Mouse (Mus musculus) midbrain, embryonic 11.5 days (tissue): ENCODE data around the gene L3mbtl4. TPM values are rescaled to one million over a fixed set of nuclear protein-coding genes. Genes with fewer than 3 reads are reported as not detected.

Experiments
- ATAC-seq: fragments of 200-750 bp; cut with Nextera tagmentation; 2 replicates; pipeline ENCODE4 v1.8.0; 2017; ENCODE audit warnings: moderate TSS enrichment, moderate library complexity; ENCODE audit not compliant: low FRiP score
- DNase-seq: peaks from one replicate; pipeline ENCODE4 v3.0.0; 2015; ENCODE audit warnings: low spot score; ENCODE audit errors: missing footprints
- H3K27ac ChIP-seq: fragments of 300-500 bp; sonication (generic); 2 replicates; pipeline ENCODE4 v1.5.1; 2014; ENCODE audit warnings: low read depth, low read length
- H3K27me3 ChIP-seq: fragments of 300-500 bp; sonication (generic); 2 replicates; pipeline ENCODE4 v1.6.1; 2014; ENCODE audit warnings: mild to moderate bottlenecking, low read length, moderate library complexity, mixed read lengths; ENCODE audit not compliant: control insufficient read depth, insufficient read depth
- H3K36me3 ChIP-seq: fragments of 300-500 bp; sonication (generic); 2 replicates; pipeline ENCODE4 v1.6.1; 2014; ENCODE audit warnings: mild to moderate bottlenecking, low read length, moderate library complexity, mixed read lengths; ENCODE audit not compliant: control insufficient read depth, insufficient read depth
- H3K4me1 ChIP-seq: fragments of 300-500 bp; sonication (generic); 2 replicates; pipeline ENCODE4 v1.6.1; 2014; ENCODE audit warnings: low read length; ENCODE audit not compliant: control insufficient read depth, insufficient read depth
- H3K4me2 ChIP-seq: fragments of 300-500 bp; sonication (generic); 2 replicates; pipeline ENCODE4 v1.6.1; 2014; ENCODE audit warnings: mild to moderate bottlenecking, moderate library complexity
- H3K4me3 ChIP-seq: fragments of 300-500 bp; sonication (generic); 2 replicates; pipeline ENCODE4 v1.5.1; 2014; ENCODE audit warnings: low read depth, low read length
- H3K9ac ChIP-seq: fragments of 300-500 bp; sonication (generic); 2 replicates; pipeline ENCODE4 v1.6.1; 2014; ENCODE audit warnings: low read length
- H3K9me3 ChIP-seq: fragments of 300-500 bp; sonication (generic); 2 replicates; pipeline ENCODE4 v1.6.1; 2016; ENCODE audit warnings: low read length; ENCODE audit not compliant: control insufficient read depth
- WGBS: fragments of 180-500 bp; shearing (Covaris S2); extraction: QIAGEN DNeasy Blood & Tissue Kit; methylation state at CpG from one replicate; pipeline ENCODE4 v1.1.7; 2014; 5-methylcytosine and 5-hydroxymethylcytosine counted together
- polyA plus RNA-seq: library from polyadenylated mRNA; unstranded; fragments of >200 nt; fragmentation: Nextera tagmentation; extraction: Ambion mirVana; gene quantifications from 2 replicates; pipeline ENCODE4 v1.2.1, GENCODE M21; 2014

The L3mbtl4 gene
- polyA plus RNA-seq, 1 experiment from 2014 or later, result 0.11 TPM

DNA sequence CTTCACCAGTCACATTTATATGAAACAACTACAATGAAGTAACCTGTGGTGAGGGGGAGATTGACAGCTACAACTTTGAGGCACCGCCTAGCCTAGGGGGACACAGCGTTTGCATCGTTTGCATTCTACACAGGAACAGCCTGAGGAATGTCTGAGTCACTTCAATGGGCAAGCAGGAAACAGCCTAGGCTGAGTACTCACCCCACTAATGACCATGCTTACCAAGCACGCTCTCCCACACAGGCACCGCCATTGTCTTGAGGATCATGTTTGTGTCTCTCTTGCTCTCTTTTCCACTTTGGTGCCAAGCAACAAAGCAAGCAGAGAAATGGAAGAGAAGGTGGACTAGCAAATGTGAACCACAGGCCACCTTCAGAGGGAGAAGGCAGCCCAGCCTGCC lies 484.8 kb downstream of the L3mbtl4 start:
- no peaks in the 10 kb centered on the region for H3K9me3 ChIP-seq
- H3K36me3 ChIP-seq, result no peaks in the 10 kb centered on the region
- no peak overlapping the region for H3K9ac ChIP-seq
- ATAC-seq (no peak), DNase-seq (no peak)
- H3K4me1 ChIP-seq, result no peaks in the 10 kb centered on the region
- H3K4me3 ChIP-seq, result no peak overlapping the region
- H3K27ac ChIP-seq, result no peak overlapping the region
- H3K4me2 ChIP-seq, result no peak overlapping the region
- 79% methylated on average over 5 of the region's 5 CpGs for WGBS
- no peaks in the 10 kb centered on the region for H3K27me3 ChIP-seq

DNA sequence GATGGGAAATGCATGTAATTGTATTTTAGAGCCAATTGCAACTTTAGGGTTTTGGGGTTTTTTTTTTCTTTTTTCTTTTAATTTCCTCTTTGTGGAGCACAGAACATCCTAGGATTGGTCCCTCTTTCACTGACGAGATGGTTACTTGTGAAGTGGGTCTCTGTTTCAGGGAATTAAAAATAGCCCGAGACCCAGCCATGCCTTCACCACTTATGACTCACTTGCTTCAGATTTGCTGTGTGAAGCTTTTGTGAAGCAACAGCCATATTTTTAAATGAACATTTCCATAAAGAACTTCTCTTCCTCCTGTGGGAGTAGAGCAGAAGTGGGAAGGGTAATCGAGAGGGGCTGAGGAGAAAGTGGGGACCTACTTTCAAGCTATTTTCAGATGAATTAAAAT lies 485.3 kb downstream of the L3mbtl4 start:
- ATAC-seq (no peak), DNase-seq (no peak)
- Histone ChIP-seq H3K27me3 (no peaks in the 10 kb centered on the region), H3K36me3 (no peaks in the 10 kb centered on the region), H3K4me1 (no peaks in the 10 kb centered on the region), H3K9ac (no peak overlapping the region), H3K4me2 (no peak overlapping the region), H3K27ac (no peak overlapping the region), H3K9me3 (no peaks in the 10 kb centered on the region), H3K4me3 (no peak overlapping the region)
- WGBS, result 87% methylated on average over 3 of the region's 3 CpGs

GRCm38 (mm10) chr17:68759978-68760377 lies 486.4 kb downstream of the L3mbtl4 start:
- H3K4me2 ChIP-seq, result no peak overlapping the region
- 90% methylated on average over 1 of the region's 1 CpGs for WGBS
- no peaks in the 10 kb centered on the region for H3K36me3 ChIP-seq
- ATAC-seq, result no peak
- no peak overlapping the region for H3K27ac ChIP-seq
- H3K4me3 ChIP-seq, result no peak overlapping the region
- no peak for DNase-seq
- H3K9me3 ChIP-seq, result no peaks in the 10 kb centered on the region
- H3K9ac ChIP-seq, result no peak overlapping the region
- no peaks in the 10 kb centered on the region for H3K4me1 ChIP-seq
- no peaks in the 10 kb centered on the region for H3K27me3 ChIP-seq

- H3K36me3 ChIP-seq, result no peaks in the 10 kb centered on the region
- ATAC-seq (no peak), DNase-seq (no peak)
- H3K27ac ChIP-seq, result no peak overlapping the region
- no peaks in the 10 kb centered on the region for H3K27me3 ChIP-seq
- no peak overlapping the region for H3K4me2 ChIP-seq
- no peak overlapping the region for H3K4me3 ChIP-seq
- 88% methylated on average over 10 of the region's 10 CpGs for WGBS
- no peak overlapping the region for H3K9ac ChIP-seq
- H3K9me3 ChIP-seq, result no peaks in the 10 kb centered on the region
- H3K4me1 ChIP-seq, result no peaks in the 10 kb centered on the region
These were observed 490.8 kb downstream of the L3mbtl4 start for GRCm38 (mm10) chr17:68764329-68764880.

GRCm38 (mm10) chr17:68769561-68769960 lies 496.0 kb downstream of the L3mbtl4 start:
- Histone ChIP-seq H3K36me3 (no peaks in the 10 kb centered on the region), H3K27ac (no peak overlapping the region), H3K4me3 (no peak overlapping the region), H3K27me3 (no peaks in the 10 kb centered on the region), H3K4me1 (no peaks in the 10 kb centered on the region), H3K9ac (no peak overlapping the region), H3K4me2 (no peak overlapping the region), H3K9me3 (no peaks in the 10 kb centered on the region)
- ATAC-seq (no peak), DNase-seq (no peak)
- WGBS, result 86% methylated on average over 4 of the region's 4 CpGs

DNA sequence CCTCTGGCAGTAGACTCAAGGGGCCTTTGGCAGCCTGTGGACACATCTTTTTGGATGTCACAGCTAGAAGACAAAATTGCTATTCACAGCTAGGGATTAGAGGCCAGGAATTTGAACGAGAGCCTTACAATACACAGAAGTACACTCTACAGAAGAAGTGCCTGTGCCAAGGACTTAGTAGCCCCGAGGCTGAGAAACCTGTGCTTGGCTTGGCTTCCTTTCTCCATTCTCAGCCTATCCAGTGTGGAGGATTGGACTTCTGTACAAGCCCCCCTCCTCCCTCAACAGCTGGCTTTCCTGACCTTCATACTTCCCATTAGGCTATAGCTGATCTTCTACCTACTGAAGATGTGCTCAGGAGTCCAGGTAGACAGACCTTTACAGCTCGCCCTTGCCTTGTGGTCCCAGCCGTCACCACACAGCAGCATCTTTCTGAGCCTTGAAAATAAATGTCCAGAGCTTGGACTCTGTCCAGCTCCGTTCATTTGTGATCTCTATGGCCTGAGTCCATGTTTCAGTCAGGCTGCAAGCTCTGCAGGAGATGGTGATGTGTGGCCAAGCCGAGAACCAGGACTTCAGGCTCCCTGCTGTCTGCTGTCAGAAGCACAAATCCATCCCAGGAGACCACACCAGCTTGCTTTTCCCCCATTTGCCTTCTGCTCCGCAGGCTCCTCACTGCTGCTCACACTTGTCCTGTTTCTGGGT lies 497.6 kb downstream of the L3mbtl4 start:
- DNase-seq (no peak), ATAC-seq (no peak)
- Histone ChIP-seq H3K27ac (no peak overlapping the region), H3K4me1 (no peaks in the 10 kb centered on the region), H3K4me3 (no peak overlapping the region), H3K36me3 (no peaks in the 10 kb centered on the region), H3K4me2 (no peak overlapping the region), H3K27me3 (no peaks in the 10 kb centered on the region), H3K9me3 (no peaks in the 10 kb centered on the region), H3K9ac (no peak overlapping the region)
- 71% methylated on average over 7 of the region's 7 CpGs for WGBS

DNA sequence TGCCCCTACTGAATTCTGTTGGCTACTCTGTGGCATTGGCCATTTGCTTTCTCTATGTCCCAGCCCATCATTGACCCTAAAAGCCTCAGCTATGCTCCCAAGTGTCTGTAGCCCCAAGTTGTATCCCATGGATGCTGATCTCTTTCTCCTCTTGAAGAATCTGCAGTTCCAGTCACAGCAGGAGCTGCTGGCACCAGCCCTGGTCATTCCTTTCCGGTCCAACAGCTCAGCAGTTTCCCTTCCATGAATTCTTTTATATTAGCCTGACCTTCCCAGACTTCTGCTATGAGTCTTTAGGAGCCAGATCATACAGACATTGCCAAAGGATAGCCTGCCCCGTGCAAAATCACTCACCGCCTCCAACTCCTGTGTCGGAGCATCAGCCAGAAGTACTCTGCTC lies 520.1 kb downstream of the L3mbtl4 start:
- Histone ChIP-seq H3K4me2 (no peak overlapping the region), H3K36me3 (no peaks in the 10 kb centered on the region), H3K4me1 (no peaks in the 10 kb centered on the region), H3K27ac (no peak overlapping the region), H3K9me3 (no peaks in the 10 kb centered on the region), H3K9ac (no peak overlapping the region), H3K4me3 (no peak overlapping the region), H3K27me3 (no peaks in the 10 kb centered on the region)
- 92% methylated on average over 4 of the region's 4 CpGs for WGBS
- DNase-seq (no peak), ATAC-seq (no peak)

DNA sequence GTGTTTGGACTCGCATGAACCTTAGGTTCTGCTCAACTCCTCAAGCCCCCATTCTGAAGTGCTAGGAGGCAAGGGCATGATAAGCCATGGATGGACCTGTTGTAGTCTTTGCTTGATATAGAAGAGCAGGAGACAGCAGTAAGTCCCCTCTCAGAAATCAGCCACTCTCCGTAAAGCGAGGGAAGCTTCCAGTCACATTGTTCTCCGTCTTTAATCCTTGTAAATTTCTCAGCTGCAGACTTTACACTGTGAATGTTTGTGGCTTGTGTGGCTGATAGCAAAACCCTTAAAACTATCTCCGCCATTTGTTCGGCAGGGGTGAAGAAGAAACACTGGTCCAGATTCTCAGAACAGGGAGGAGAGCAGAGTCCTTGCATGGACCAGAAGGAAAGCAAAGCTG lies 552.7 kb downstream of the L3mbtl4 start, which contains the start of gene Tmem200c:
Gene Tmem200c (plus strand): TSS at position 301 of the 400 bp plus-strand sequence.
- Histone ChIP-seq H3K4me1 (no peaks in the 10 kb centered on the region), H3K4me2 (no peak within 1 kb of the TSS), H3K27me3 (no peaks in the 10 kb centered on the region), H3K36me3 (no peaks in the 10 kb centered on the region), H3K9ac (no peak within 1 kb of the TSS), H3K9me3 (no peaks in the 10 kb centered on the region), H3K4me3 (no peak within 1 kb of the TSS), H3K27ac (no peak within 1 kb of the TSS)
- whole genome bisulfite sequencing, result 73% methylated on average over 6 of the region's 6 CpGs
- DNase-seq, result no peak
- ATAC-seq, result no peak
